Mouse (Mus musculus) limb, embryonic 11.5 days (tissue): ENCODE measurements around the gene Scimp. TPM values are rescaled to one million over a fixed set of nuclear protein-coding genes. Genes with fewer than 3 reads are reported as not detected.

Experiments used
- ATAC-seq: fragments of 200-750 bp; cut with Nextera tagmentation; 2 replicates; pipeline ENCODE4 v1.8.0; 2017; ENCODE audit warnings: low read depth; ENCODE audit not compliant: insufficient number of reproducible peaks, low FRiP score, low TSS enrichment
- DNase-seq: peaks from one replicate; pipeline ENCODE4 v3.0.0-alpha.2; 2015; ENCODE audit warnings: low spot score
- H3K27ac ChIP-seq: fragments of 300-500 bp; sonication (generic); replicated peaks from 2 replicates; pipeline ENCODE4 v1.5.1; 2014; ENCODE audit warnings: low read depth, mild to moderate bottlenecking, low read length
- H3K27me3 ChIP-seq: fragments of 300-500 bp; sonication (generic); 2 replicates; pipeline ENCODE4 v1.6.1; 2014; ENCODE audit warnings: mild to moderate bottlenecking, low read length, mixed read lengths; ENCODE audit not compliant: control insufficient read depth, insufficient read depth
- H3K36me3 ChIP-seq: fragments of 300-500 bp; sonication (generic); 2 replicates; pipeline ENCODE4 v1.6.1; 2014; ENCODE audit warnings: mild to moderate bottlenecking, low read length, moderate library complexity, mixed read lengths; ENCODE audit not compliant: control insufficient read depth, insufficient read depth
- H3K4me1 ChIP-seq: fragments of 300-500 bp; sonication (generic); 2 replicates; pipeline ENCODE4 v1.6.1; 2014; ENCODE audit warnings: low read length, mixed read lengths; ENCODE audit not compliant: control insufficient read depth, insufficient read depth
- H3K4me2 ChIP-seq: fragments of 300-500 bp; sonication (generic); 2 replicates; pipeline ENCODE4 v1.6.1; 2014; ENCODE audit warnings: low read depth, mild to moderate bottlenecking, moderate library complexity; ENCODE audit not compliant: severe bottlenecking
- H3K4me3 ChIP-seq: fragments of 300-500 bp; sonication (generic); 2 replicates; pipeline ENCODE4 v1.5.1; 2014; ENCODE audit warnings: low read depth, low read length
- H3K9ac ChIP-seq: fragments of 300-500 bp; sonication (generic); 2 replicates; pipeline ENCODE4 v1.6.1; 2014; ENCODE audit warnings: mild to moderate bottlenecking, low read length
- H3K9me3 ChIP-seq: fragments of 300-500 bp; sonication (generic); 2 replicates; pipeline ENCODE4 v1.6.1; 2016; ENCODE audit warnings: low read length; ENCODE audit not compliant: control insufficient read depth
- WGBS: fragments of 180-500 bp; shearing (Covaris S2); extraction: QIAGEN DNeasy Blood & Tissue Kit; methylation state at CpG from one replicate; pipeline ENCODE4 v1.1.7; 2014; 5-methylcytosine and 5-hydroxymethylcytosine counted together
- polyA plus RNA-seq: library from polyadenylated mRNA; unstranded; fragments of >200 nt; fragmentation: Nextera tagmentation; extraction: Ambion mirVana; gene quantifications from 2 replicates; pipeline ENCODE4 v1.2.1, GENCODE M21; 2014

The Scimp gene
- polyA plus RNA-seq, 1 experiment from 2014 or later = not detected

DNA sequence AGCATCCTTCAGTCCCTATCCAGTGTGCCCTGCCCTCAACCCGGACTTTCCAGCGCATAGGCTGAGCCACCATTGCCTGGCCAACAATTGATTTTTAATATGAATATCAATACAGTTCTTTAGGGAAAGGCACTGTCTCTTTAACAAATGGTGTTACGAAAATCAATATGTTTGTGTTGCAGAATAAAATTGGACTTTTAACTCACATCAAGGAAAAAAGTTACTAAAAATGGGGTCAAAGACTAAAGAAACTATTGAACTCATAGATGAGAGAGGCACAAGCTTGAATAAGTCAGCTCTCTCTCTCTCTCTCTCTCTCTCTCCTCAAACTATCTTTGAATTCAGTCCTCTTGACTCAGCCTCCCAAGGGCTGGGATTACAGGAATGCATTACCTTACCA is 24.6 kb upstream of the Scimp start:
- Histone ChIP-seq H3K9me3 (no peaks in the 10 kb centered on the region), H3K9ac (no peak overlapping the region), H3K36me3 (no peaks in the 10 kb centered on the region), H3K27me3 (no peaks in the 10 kb centered on the region), H3K27ac (no peak overlapping the region), H3K4me1 (no peaks in the 10 kb centered on the region), H3K4me3 (no peak overlapping the region), H3K4me2 (no peak overlapping the region)
- WGBS = 91% methylated on average over 3 of the region's 3 CpGs
- ATAC-seq (no peak), DNase-seq (no peak)

DNA sequence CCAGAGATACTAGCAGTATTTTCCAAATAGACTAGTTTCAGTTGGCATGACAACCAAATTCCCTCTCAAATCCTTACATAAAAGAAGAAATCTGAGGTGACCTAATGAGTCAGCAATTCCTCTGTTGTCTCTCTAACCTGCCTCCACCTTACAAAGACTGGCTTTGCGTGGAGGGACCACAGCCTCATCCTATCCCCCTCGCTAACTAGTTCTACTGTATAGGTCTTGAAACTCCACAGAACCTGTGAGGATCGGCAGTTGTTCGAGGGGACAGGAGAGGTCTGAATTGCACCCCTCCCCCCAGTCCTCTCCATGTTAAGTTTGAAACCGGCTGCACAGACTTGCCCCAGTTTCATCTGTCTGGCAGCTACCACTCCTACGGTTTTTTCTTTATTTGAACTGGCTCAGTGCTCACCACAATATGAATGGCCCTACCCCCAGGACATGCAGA is 23.0 kb upstream of the Scimp start:
- Histone ChIP-seq H3K36me3 (no peaks in the 10 kb centered on the region), H3K4me3 (no peak overlapping the region), H3K27ac (no peak overlapping the region), H3K4me2 (no peak overlapping the region), H3K9me3 (no peaks in the 10 kb centered on the region), H3K9ac (no peak overlapping the region), H3K4me1 (no peaks in the 10 kb centered on the region), H3K27me3 (no peaks in the 10 kb centered on the region)
- no peak for ATAC-seq
- DNase-seq = no peak
- 68% methylated on average over 6 of the region's 6 CpGs for WGBS

DNA sequence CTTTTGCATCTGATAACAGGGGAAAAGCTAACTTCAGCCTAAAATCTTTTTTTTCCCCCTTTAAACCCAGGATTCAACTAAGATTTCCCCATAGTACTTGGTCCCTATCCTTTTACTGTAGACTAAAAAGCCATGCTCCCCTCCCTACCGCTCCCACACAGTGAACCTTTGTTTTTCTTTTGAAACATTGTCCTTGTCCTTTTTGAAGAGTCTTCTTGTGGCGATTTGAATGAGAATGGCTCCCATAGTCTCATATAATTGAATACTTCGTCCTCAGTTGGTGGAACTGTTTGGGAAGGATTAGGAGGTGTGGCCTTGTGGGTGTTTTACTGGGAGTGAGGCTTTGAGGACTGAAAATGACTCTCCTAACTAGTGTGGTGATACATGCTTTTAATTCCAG is 21.4 kb upstream of the Scimp start:
- 74% methylated on average over 3 of the region's 3 CpGs for WGBS
- DNase-seq = no peak
- no peaks in the 10 kb centered on the region for H3K27me3 ChIP-seq
- H3K4me3 ChIP-seq = no peak overlapping the region
- H3K36me3 ChIP-seq = no peaks in the 10 kb centered on the region
- no peak for ATAC-seq
- no peaks in the 10 kb centered on the region for H3K9me3 ChIP-seq
- no peak overlapping the region for H3K27ac ChIP-seq
- no peak overlapping the region for H3K4me2 ChIP-seq
- no peaks in the 10 kb centered on the region for H3K4me1 ChIP-seq
- no peak overlapping the region for H3K9ac ChIP-seq

DNA sequence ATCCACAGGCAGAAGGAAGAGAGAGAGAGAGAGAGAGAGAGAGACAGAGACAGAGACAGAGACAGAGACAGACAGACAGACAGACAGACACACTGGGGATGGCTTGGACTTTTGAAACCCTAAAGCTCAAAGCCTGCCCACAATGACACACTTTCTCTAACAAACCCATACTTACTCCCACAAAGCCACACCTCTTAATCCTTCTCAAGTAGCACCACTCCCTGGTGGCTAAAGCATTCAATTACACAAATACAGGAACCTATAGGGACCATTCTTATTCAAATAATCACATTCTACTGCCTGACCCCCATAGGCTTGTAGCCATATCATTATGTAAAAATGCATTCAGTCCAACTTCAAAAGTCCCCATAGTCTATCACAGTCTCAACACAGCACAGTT is 21.0 kb upstream of the Scimp start:
- H3K27ac ChIP-seq = no peak overlapping the region
- DNase-seq = no peak
- H3K36me3 ChIP-seq = no peaks in the 10 kb centered on the region
- no peaks in the 10 kb centered on the region for H3K27me3 ChIP-seq
- no peak overlapping the region for H3K4me2 ChIP-seq
- H3K9ac ChIP-seq = no peak overlapping the region
- H3K4me3 ChIP-seq = no peak overlapping the region
- ATAC-seq = no peak
- H3K9me3 ChIP-seq = no peaks in the 10 kb centered on the region
- H3K4me1 ChIP-seq = no peaks in the 10 kb centered on the region

DNA sequence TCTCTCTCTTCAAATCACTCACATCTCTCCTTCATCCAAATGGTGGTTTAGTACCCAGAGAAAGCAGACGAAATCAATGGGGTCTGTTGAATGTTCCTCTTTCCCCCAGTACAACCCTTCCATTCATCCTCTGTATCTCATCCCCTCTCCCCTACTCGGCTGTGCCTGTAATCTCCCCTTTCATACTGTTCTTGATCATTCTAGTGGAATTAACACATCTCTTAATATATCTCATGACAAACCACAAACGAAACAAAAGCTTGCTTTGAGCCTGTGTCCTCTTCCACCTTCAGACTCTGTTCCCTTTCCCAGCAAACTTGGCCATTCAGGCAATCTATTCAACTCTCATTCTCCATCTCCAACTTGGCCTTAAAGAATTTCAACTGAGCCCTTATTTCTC is 18.8 kb upstream of the Scimp start:
- Histone ChIP-seq H3K4me3 (no peak overlapping the region), H3K4me1 (no peaks in the 10 kb centered on the region), H3K9me3 (no peaks in the 10 kb centered on the region), H3K4me2 (no peak overlapping the region), H3K27ac (no peak overlapping the region), H3K27me3 (no peaks in the 10 kb centered on the region), H3K36me3 (no peaks in the 10 kb centered on the region), H3K9ac (no peak overlapping the region)
- DNase-seq (no peak), ATAC-seq (no peak)
- 76% methylated on average over 3 of the region's 3 CpGs for WGBS

DNA sequence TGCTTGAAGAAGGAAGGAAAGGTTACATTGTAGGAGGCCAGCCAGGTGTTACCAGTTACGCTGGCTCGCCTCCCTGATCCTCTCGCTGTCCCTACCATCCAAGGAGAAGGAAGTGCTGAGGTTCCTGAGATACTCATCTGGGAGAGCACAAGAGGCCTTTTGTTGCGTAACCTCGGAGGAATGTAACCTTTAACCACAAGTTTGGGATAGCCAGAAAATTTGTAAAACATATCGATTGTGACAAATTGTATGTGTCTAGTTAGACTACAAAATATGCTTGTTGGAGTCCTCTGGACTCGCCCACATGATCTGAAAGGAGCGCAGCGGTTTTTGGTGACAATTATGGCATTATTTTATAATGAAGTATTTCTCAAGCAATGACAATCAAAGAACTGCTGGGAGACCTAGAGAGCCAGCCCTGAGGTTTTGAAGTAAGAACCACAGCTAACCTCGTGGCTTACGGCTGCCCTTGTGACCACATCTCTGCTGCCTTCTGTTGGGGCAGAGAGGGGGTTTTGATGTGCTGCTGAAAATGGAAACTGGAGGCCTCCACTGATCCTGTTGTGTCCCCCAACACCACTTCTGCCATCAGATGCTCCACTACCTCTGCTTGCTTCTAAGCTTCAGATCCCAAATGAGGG is 16.7 kb upstream of the Scimp start:
- Histone ChIP-seq H3K4me1 (no peaks in the 10 kb centered on the region), H3K36me3 (no peaks in the 10 kb centered on the region), H3K9ac (no peak overlapping the region), H3K27ac (no peak overlapping the region), H3K4me3 (no peak overlapping the region), H3K27me3 (no peaks in the 10 kb centered on the region), H3K4me2 (no peak overlapping the region), H3K9me3 (no peaks in the 10 kb centered on the region)
- WGBS = 89% methylated on average over 11 of the region's 11 CpGs
- no peak for ATAC-seq
- DNase-seq = no peak

DNA sequence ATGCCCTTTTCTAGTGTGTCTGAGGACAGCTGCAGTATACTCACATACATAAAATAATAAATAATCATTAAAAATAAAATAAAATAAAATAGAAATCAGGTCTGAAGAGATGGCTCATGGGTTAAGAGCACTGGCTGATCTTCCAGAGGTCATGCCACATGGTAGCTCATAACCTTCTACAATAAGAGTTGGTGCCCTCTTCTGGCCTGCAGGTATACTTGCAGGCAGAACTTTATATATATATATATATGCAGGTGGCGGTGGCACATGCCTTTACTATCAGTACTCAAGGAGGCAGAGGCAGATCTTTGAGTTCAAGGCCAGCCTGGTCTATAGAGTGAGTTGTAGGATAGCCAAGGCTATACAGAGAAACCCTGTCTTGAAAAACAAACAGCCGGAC is 13.8 kb upstream of the Scimp start:
- DNase-seq = no peak
- Histone ChIP-seq H3K9ac (no peak overlapping the region), H3K36me3 (no peaks in the 10 kb centered on the region), H3K4me3 (no peak overlapping the region), H3K4me2 (no peak overlapping the region), H3K4me1 (peaks cover 3% of the 10 kb centered on the region; the same call in 1 of the 2 replicates), H3K27ac (no peak overlapping the region), H3K27me3 (no peaks in the 10 kb centered on the region), H3K9me3 (no peaks in the 10 kb centered on the region)
- WGBS = 77% methylated on average over 2 of the region's 2 CpGs
- ATAC-seq = no peak

- no peak overlapping the region for H3K27ac ChIP-seq
- ATAC-seq = no peak; the same call in 1 of the 2 replicates
- H3K4me3 ChIP-seq = no peak overlapping the region
- H3K4me2 ChIP-seq = no peak overlapping the region
- WGBS = 48% methylated on average over 17 of the region's 17 CpGs
- H3K4me1 ChIP-seq = peaks cover 3% of the 10 kb centered on the region; the same call in 1 of the 2 replicates
- no peaks in the 10 kb centered on the region for H3K9me3 ChIP-seq
- H3K36me3 ChIP-seq = no peaks in the 10 kb centered on the region
- no peak for DNase-seq
- H3K27me3 ChIP-seq = no peaks in the 10 kb centered on the region
- H3K9ac ChIP-seq = no peak overlapping the region
Measured at GRCm38 (mm10) chr11:70821728-70822591, 9.6 kb upstream of the Scimp start.
